Mouse (Mus musculus): Measurements from ENCODE around the gene Hif3a. TPM values are rescaled to one million over a fixed set of nuclear protein-coding genes. Genes with fewer than 3 reads are reported as not detected.

The Hif3a gene
- total RNA-seq, 2 experiments from 2014 or later: 6.6 to 8.1 TPM

DNA sequence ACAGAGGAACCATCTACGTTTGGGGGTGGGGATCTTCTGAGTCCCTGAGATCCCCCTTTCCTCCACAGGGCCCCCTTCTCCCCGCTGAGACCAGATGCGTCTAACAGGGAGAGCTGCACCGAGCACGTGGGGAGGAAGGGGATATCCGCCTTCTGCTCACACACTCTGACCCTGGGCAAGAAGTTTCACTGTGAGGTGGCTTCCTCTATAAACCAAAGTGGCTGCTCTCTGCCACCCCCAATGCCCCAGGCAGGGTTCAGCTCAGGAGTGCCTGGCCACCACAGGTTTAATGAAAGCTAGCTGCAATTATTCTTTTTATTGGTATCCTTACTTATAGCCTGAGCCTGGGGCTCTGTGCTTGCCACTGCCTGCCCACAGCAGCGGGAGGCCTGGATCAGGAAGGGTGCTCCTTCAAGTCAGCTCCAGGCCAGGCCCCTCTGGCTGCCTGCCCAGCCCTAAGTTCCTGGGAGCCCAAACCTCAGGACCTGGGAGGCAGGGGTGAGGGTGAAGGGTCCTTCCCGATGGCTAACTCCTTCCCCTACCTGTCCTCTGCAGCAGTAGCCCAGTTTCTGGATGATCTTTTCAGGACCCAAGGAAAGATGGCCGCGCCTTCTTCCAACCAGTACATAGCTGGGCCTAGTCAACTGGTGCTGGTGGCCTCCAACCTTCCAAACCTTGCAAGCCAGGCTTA, 37.3 kb downstream of the Hif3a start:
- DNase-seq (ENCODE audit: low spot score in 2 of 2): no peak

GRCm38 (mm10) chr7:17024141-17024540, 38.1 kb downstream of the Hif3a start:
- DNase-seq (ENCODE audit: low spot score in 2 of 2): no peak

DNA sequence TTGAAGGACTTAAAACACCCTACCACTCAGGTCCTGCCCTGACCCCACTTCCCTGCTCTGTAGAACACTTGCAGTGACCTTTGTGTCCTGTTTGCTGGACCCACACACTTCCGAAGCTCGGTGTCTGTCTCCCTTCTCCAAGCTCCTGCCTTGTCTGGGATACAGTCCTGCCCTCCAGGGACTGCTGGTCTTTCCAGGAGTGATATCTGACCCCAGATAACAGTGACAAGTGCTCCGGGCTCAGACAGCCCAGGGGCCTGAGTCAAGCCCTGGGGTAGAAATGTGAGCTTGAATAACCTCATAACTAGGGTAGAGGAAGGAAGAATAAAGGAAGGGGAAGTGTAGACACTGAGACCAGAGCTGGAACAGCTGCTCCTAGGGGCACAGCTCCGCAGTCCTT, 38.5 kb downstream of the Hif3a start:
- DNase-seq (ENCODE audit: low spot score in 2 of 2): no peak

DNA sequence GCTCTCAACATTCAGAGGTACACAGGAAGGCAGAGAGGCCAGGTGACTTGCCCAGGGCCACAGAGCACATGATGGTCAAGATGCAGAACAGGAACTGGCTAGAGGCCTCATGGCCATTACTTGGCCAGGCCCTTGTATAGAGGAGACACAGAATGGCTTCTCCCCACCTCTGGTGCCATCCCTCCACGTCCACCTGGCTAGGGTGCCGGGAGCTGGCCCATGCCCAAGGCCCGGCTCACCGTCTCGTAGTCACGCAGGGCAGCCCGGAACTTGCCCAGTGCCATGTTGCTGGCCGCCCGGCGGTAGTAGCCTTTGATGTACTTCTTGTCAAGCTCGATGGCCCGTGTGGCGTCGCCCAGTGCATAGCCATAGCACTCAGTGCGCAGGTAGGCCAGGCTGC, 40.1 kb downstream of the Hif3a start:
- DNase-seq (ENCODE audit: low spot score in 2 of 2): no peak

GRCm38 (mm10) chr7:17019426-17020166, 42.6 kb downstream of the Hif3a start:
- DNase-seq (ENCODE audit: low spot score in 2 of 2): no peak

- no peak for DNase-seq (ENCODE audit: low spot score in 2 of 2)
Observed at GRCm38 (mm10) chr7:17017921-17018320, 44.3 kb downstream of the Hif3a start.

DNA sequence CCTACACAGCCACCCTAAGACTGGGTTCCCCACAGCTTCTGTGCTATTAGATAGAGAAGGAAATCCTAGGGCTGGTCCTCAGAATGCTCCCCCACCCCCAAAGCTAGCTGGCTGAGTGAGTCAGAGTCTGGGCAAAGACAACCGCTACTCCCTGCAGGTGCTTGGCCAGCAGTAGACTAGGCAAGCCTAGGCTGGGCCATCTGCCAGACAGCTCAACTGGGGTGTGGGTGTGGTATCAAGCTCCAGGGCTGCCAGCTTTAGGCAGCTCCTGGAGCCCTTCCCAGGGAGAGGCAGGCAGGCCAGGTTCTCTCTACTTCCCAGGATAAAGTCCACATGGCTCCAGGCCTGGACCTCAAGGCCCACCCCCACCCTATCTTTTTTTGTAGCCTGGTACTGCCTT, 45.2 kb downstream of the Hif3a start:
- DNase-seq (ENCODE audit: low spot score in 2 of 2): peak; percentile 76 to 92

- no peak for DNase-seq (ENCODE audit: low spot score in 2 of 2)
Observed at GRCm38 (mm10) chr7:17015381-17015780, 46.8 kb downstream of the Hif3a start.

- DNase-seq (ENCODE audit: low spot score in 2 of 2): no peak
Observed at GRCm38 (mm10) chr7:17011909-17012590, 50.2 kb downstream of the Hif3a start.

DNA sequence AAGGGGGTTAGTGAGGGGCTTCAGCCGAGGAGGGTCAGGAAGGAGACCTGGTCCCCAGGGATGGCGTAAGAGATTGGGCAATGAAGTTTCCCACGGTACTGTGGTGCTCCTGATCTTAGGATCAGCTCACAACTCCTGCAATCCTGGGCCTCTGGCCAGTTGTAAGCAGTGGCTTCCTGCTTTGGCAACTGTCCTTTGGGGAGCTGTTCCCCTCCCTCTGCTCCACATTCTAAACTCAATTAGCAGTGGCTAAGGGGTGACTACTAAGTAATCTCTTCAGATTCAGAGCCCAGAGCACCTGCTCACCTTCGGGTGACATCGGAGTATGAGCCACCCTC, 52.2 kb downstream of the Hif3a start:
- DNase-seq (ENCODE audit: low spot score in 2 of 2): no peak

DNA sequence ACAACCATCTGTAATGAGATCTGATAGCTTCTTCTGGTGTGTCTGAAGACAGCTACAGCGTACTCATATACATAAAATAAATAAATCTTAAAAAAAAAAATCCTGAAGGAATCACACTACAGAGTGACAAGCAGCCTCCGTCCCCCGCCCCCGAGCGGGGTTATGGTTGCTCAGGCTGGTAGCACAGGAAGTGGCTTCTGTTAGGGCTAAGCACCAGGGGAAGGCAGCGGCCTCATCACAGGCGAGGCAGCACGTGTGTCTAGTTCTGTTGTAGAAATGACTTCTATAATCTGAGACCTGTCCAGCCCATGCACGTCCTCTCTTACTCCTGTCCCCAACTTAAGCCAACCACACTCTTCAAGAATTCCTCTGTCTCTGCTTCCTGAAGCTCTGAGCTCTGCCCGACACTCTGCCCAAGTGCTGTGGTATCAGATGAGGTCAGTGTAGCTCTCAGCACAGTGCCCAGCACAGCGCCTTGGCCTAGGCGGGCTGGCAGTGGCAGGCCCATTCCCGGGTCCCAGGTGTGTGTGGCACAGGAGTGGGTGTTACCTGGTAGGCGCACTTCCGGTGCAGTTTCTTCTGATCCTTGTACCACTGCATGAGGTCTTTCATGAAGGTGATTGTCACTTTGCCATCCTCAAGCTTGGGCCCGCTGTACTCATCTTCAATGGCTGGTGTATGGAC, 52.8 kb downstream of the Hif3a start:
- no peak for DNase-seq (ENCODE audit: low spot score in 2 of 2)

DNA sequence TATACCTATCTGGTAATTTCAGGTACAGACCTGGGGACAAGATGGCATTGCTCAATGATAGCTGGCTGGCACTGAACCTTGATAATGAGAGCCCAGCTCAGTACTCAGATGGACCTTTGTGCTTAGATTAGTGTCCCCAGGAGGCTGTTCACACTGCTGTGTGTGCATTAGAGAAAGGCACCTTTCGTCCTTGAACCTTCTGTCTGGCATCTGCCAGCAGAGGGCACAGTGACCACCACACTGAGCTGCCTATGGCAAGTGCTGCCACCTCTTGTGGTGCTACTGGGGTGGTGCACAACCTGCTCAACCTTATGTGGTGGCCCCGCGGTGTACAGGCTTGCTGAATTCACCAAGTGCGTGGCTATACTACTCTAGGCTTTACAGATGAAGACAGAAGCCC, 54.9 kb downstream of the Hif3a start:
- DNase-seq (ENCODE audit: low spot score in 2 of 2): no peak

DNA sequence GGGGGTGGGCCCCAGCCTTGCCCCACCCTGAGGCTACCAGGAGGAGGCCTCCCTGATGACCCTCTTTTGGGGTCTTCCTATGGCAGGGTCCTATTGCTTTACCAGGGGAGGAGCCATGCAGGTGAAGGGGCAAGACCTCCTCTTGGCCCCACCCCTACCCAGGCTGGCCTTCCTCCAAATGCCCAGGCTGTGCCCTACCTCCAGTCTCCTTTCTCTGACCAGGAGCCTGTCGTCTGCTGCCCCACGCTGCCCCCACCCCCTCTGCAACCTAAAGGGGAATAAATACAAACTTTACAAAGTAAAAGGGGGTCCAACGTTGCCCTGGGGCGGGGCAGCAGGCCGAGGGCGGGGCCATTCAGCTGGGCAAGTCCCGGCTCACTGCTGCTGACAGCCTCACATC, 57.5 kb downstream of the Hif3a start:
- DNase-seq (ENCODE audit: low spot score in 2 of 2): no peak

DNA sequence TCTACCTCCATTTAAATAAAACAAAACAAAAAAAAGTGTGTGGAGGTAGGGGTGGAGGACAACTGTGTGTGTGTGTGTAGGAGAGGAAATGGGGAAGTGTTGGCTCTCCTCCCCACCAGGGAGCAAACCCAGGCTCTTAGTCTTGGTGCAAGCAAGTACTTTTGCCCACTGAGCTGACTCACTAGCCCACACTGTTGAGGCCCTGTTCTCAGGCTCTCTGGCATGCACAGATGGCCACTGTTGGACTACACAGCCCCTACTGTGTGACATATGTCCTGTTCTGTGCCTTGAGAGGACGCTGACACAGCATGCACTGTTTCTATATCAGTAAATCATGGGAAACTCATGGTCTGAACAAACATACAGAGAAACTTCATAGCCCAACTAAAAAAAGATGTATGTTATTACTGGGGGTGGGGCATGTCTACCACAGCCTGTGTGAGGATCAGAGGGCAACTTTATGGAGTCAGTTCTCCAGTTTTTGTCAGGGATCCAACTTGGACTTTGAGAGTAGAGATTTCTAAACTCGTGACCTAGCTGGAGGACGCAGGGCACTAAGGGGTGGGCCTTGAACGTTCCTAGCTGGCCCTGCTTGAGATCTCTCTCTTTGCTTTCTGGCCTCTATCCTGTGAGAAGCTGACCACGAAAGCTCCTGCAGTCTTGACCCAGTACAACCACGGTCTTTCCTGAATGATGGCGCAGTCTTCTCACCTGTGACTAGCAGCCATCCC, 58.8 kb downstream of the Hif3a start:
- no peak for DNase-seq (ENCODE audit: low spot score in 2 of 2)

DNA sequence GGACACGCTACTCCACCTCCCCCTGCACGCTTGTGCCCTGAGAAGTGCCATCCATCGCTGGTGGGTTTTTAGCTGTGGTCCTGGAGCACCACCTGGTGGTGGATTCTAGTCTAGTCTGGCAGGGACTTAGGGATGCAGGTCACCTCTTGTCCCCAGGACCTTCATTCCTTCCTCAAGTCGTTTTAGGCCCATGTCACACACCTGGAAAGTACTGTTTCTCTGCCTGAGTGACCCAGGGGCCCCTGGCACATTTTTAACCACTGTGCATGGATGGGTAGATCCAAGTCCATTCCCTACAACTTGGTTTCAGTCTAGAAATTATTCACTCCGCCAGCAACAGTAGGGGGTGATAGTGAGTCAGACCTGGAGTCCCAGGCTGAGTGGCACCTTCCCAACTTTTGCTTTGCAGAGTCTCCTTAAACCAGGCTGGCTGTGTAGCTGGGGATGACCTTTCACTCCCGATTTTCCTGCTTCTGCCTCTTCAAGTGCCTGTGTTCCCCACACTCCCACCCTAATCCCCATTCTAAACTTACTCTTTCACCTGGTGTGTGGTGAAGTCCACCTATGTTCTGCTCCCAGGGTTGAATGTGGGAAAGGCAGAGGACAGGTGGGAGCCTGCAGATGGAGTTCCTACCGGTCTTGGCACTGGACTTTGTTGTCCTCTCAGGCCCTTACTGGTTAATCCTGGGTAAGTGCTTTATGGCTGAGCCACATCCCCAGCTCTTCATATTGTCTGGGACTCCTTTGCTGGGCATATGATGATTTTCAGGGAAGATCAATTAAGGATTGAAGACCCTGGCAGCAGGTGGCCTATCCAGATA, 59.6 kb downstream of the Hif3a start:
- DNase-seq (ENCODE audit: low spot score in 2 of 2): peak; percentile 58 to 80

DNA sequence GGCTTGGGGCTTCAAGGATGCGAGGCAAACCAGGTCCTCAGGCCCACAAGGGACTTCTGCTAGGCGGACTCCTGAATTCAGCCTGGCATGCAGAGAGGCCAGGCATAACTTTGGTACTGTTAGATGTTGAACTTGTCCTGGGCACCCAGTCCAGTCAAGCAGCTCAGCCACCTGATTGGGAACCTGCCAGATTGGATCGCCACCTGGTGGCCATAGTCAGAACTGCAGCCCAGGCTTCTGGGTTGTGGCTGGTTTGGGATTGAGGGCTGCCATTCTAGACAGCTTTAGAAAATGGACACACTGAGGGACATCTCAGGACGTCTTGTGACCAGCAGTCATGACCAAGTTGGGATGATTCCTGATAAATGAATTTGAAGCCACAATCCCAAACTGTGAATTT, 62.6 kb downstream of the Hif3a start:
- DNase-seq (ENCODE audit: low spot score in 2 of 2): peak; percentile 85 to 89

DNA sequence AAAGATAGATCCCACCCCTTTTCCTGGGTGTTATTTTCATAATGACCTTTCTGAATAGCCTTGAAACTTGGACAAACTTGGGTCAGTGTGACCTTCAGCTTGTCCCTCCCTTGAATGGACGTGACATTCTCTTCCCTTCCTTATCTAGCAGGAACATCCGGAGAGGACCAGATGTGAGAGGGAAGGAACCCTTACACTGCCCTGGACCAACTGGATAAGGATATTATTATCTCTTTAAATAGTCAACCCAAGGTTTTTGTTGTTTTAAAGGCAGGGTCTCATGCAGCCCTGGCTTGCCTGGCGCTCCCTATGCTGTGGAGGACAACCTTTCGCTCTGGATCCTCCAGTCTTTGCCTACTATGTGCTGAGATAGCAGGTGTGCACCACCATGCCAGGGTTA, 63.0 kb downstream of the Hif3a start:
- no peak for DNase-seq (ENCODE audit: low spot score in 2 of 2)

DNA sequence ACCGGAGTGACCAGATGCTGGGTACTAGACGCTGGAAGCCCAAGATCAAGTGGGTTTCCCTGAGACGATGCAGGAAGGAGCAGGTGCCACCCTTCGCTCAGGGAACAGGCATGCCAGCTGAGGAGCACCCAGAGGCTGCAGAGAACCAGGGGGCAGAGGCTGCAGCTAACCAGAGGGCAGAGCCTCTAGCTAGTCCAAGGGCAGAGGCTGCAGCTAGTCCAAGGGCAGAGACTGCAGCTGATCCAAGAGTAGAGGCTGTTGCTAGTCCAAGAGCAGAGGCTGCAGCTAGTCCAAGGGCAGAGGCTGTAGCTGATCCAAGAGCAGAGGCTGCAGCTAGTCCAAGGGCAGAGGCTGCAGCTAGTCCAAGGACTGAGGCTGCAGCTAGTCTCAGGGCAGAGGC, 66.9 kb downstream of the Hif3a start:
- DNase-seq (ENCODE audit: low spot score in 2 of 2): no peak

DNA sequence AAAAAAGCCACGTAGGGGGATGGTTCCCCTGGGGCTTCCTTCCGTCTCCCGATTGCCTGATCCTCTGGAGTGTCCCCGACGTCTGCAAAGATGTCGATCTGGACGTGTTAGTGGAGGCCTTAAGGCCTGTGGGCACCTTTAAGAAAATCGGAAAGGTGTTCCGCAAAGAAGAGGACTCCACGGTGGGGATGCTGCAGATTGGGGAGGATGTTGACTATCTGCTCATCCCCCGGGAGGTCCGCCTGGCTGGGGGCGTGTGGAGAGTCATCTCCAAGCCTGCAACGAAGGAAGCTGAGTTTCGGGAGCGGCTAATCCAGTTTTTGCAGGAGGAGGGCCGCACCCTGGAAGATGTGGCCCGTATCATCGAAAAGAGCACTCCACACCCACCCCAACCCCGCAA, 67.8 kb downstream of the Hif3a start:
- DNase-seq (ENCODE audit: low spot score in 2 of 2): peak in 1 of 2 experiments; percentile 44

DNA sequence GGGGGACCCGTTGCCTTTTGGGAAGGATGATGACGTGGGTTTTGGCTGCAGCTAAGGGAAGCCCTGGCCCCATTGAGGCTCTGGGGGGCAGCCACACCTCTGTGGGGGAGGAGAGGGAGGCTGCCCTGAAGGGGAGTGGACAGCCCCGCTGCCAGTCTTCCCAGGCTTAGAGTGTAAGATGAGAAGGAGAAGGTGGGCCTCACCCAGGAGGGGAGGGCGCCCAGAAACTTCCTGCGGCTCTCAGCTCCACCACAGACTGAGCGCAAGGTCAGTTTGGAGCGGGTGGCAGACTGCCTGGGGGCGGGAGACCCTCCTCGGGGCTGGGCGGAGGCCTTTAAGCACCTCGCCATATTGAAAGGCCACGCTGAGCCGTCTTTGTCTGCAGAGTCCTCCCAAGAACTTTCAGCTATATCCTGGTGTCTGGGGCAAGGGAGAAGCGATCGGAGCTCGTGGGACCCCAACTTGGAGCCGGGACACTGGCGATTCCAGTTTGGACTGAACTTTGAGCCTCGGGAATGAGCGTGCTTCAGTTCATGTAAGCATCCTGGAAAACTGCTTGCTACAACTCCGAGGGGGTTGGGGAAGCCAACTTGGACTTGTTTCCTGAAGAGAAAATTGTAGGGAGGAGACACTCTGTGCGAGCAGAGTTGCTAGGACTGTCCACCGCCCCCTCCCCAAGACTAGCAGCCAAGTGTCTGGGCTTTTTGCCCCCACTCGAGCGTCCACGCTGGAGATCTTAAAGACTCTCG, 68.4 kb downstream of the Hif3a start:
- DNase-seq (ENCODE audit: low spot score in 2 of 2): peak; percentile 77 to 91

All from gastrocnemius, postnatal 4 days (tissue).